Mouse (Mus musculus) thymus, postnatal 25 days (tissue): ENCODE measurements at regions not wholly inside any gene's neighbourhood (a gene's known extent, or its start where the extent isn't known, plus 50 kb on each side); places are given as distances from the start of the nearest gene placed in this dataset.
A peak's percentile ranks its signal among the peaks of the same experiment; 100 is the strongest.
"Not testable (repeated sequence)": the region's sequence is repeated elsewhere in the genome, so short reads cannot be mapped to it uniquely, and the experiment has no call there.

Source experiments
- DNase-seq: peaks from one replicate; pipeline ENCODE4 v3.0.0; 2022

GRCm38 (mm10) chr1:157048996-157049395 is 59.5 kb downstream of the Tex35 start:
- no peak for DNase-seq

DNA sequence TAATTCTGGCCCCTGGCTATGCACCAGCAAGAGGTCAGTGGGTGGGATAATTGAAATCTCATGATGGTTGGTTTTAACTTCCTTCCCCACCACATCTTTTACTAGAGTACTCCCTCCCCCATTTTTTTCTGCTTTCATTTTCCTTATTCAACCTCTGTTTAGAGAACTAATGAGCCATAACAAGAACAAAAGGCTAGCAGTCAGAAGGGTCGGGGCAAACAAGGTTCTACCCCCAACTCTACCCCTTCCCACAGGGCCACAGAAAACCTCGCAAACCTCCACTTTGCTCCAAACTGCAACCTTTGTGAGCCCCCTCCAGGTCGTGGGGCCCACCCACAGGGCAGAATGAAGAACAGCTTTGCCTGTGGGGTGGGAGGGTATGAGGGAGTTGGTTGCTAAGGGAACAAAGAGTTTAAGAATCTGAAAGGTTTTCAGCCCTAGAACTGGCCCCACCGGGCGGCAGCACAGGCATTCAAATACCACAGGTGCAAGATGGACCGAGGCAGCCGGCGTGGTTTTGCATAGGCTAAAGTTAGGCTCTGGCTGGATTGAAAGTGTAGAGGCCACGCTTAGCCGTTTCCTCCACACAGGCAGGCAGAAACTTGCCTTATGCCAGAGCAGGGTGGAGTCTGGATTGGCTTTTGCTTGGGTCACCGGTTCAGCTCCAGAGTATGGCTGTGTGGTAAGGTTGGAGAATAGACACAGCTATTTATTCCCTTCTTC is 60.1 kb downstream of the Tex35 start:
- peak; percentile 17 for DNase-seq

DNA sequence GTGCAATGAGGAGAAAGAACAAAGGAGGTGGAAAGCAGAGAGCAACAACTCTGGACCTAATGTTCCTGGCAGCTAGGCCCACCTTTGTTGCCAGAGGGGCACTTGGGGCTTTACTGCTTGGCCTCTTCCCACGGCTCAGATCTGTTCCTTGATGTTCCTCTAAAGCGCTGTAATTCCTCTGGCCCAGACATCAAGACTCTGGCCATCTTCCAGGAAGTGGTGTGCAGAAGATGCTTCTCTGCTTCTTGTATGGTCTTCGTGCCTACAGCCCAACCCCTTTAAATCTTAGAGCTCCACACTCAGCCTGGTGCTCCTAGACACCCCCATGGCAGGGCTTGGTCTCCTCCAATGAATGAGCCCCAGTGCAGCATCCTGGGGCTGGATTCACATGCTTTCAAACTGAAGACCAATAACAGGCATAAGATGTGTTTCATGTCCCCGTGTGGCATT is 60.7 kb downstream of the Tex35 start:
- DNase-seq = no peak

DNA sequence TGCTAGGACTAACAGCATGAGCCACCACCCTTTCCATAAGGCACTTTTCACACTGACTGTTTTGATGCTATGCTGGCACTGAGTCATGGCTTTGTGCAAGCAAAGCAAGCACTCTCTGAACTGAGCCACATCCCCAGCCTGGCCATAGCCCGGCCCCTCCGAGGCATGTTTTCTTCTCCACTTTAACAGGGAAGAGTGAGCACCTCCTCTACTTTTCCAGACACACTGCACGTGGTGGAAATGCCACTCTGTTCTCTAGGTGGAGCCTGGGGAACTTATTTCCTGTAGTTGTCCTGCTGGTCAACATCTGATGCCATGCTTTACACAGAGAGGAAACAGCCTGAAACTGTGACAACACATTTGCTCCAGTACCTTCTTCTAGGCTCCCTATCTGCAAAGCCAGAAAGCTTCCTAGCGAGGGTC is 61.7 kb downstream of the Tex35 start:
- DNase-seq = no peak

GRCm38 (mm10) chr1:157039836-157040196 is 68.7 kb downstream of the Tex35 start:
- no peak for DNase-seq

DNA sequence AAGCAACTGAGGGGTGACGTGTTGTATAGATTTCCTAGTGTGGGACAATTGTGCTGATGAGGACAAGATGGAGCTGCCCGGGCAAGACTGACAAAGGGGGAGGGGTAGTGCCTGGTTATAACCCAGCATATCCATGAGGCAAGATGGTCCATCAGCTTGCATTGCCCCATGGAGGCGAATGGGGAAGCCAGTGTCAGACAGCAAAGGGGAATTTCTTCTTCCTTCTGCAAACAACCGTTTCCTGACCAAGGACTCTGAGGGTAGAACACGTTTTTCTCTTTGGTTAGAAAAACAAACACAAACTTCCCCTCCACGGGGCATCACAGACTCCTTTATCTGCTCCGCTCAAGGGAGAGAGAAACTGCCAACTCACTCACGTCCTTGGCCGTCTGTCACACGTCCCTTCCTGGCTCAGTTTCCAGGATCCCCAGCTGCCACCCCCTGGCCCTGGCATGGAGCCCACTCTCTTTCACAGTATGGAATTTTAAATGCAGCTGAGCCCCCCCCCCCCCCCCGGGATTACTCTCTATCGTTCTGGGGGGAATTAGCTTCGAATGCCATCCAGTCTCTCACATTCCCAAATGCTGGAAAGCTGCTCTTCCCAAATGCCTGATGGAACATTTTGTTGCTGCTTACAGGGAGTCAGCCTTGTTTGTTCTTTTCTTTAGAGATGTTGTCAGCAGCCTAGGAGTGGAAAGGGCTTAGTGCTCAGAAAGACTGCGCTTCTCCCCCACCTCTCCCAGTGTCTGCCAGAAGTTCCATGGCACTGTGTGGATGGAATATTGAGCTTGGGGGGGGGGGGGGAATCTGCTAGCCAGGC is 69.3 kb downstream of the Tex35 start:
- peak; percentile 49 for DNase-seq

DNA sequence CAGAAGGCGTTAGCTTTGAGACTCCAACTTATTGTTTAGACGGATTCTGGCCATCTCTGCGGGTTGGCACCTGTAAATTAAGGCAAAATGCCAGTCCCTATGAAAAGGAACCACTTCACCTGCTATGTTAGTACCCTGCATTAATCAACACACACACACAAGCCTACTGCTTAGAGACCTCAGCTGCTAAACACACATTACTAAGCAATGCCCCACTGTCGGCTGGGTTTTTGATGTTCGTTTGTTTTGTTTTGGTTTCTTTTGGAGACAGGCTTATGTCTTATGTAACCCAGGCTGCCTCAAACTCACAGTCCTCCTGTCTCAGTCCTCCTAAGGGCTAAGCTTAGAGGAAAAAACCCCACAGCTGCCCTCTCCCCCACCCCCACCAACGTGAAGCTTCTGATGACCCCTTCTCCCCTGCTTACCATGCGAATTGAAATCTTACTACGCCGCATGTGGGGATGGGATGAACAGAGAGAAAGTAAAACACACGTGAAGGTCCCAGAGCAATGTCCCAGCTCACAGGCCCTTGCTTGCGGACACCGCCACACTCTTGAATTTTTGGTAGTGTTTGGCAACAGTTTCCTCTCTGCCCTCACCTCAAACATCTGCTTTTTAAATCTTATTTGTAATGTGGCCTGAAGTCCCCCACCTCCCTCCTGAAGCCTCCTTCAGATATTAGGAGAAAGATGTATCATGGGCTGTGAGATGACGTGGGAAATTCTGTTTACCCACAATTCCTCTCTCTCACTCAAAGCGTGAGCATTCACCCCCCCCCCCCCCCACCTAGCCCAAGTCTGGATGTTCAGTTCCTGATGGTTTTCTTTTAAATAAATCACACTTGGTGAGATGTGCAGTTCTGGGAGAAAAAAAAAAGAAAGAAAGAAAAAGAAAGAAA is 70.1 kb downstream of the Tex35 start:
- peak; percentile 28 for DNase-seq

- no peak for DNase-seq
Observed at GRCm38 (mm10) chr1:157037246-157037991, 71.1 kb downstream of the Tex35 start.

GRCm38 (mm10) chr1:157036779-157037178 is 71.7 kb downstream of the Tex35 start:
- DNase-seq = no peak

GRCm38 (mm10) chr1:157035221-157035620 is 73.3 kb downstream of the Tex35 start:
- DNase-seq = not testable (repeated sequence)

- no peak for DNase-seq
Observed at GRCm38 (mm10) chr1:157028682-157029081, 79.8 kb downstream of the Tex35 start.

DNA sequence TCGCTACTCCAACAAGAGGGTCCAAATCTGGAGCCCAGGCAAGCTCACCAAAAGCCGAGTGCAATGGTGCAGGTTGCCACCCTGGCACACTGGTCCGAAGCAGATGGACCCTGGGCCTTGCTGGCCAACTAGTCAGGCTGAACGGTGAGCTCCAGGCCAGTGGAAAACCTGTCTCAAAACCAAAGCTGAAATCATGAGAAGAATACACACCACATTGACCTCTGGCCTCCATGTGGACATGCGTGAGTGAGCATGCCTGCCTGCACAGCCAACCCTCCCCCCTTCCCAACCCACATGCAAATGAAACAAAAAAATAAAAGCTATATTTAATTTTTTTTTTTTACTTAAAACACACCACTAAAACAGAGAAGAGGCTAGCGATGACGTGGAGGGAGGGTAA is 80.8 kb downstream of the Tex35 start:
- no peak for DNase-seq

GRCm38 (mm10) chr1:157023462-157023861 is 84.0 kb upstream of the Ralgps2 start:
- no peak for DNase-seq

DNA sequence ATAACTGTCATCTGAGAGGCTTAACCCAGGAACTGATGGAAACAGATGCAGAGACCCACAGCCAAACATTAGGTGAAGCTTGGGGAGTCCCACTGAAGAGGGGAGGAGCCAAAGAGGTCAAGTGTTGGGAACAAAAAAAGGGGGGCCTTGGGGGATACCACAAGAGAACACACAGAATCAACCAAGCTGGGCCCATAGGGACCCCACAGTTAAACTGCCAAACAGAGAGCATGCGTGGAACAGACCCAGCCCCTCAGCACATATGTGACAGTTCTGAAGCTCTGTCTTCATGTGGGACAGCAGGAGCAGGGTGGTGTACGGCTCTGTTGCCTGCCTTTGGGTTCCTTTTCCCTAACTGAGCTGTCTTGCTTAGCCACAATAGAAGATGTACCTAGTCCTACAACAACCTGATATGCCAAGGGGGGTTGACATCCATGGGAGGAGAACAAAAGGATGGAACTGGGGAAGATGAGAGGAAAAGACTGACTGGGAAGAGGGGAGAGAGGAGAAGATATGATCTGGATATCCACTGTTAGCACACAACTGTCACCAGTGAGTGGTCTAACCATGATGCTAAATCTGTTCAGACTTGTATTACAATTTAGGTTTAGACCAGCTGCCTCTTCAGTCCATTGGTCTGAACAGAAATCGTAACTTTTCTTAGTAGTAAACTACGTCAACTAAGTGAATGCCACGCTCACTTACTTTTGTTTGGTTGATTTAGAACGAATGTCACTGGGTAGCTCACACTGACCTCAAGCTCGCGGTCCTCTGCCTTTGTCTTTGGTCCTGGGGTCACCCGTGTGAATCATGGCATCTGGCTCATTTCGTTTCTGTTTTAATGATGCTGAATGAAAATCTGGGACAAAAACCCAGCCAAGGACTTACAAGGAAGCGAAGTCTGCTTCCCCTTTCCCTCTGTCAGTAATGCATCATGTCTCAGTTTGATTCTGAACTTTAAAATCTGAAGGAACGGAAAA is 83.3 kb upstream of the Ralgps2 start:
- no peak for DNase-seq

GRCm38 (mm10) chr1:157019892-157020291 is 80.5 kb upstream of the Ralgps2 start:
- DNase-seq = peak; percentile 26

DNA sequence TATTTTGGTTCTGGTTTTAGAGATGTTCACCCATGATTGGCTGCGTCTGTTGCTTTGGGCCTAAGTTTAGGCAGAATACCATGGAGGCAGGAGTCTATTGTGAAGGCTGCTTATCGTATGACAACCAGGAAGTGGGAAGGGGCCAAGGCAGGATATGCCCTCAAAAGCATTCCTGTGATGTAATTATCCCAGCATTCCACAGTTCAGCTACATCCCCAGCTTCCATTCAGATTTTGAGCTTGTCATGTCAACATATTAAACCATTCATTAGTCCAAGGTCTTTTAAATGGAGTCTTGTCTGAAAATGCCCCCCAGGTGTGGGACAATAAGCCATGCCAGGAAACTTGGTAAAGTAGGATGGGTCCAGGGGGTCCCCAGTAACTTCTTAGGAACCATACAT is 79.3 kb upstream of the Ralgps2 start:
- DNase-seq = no peak

DNA sequence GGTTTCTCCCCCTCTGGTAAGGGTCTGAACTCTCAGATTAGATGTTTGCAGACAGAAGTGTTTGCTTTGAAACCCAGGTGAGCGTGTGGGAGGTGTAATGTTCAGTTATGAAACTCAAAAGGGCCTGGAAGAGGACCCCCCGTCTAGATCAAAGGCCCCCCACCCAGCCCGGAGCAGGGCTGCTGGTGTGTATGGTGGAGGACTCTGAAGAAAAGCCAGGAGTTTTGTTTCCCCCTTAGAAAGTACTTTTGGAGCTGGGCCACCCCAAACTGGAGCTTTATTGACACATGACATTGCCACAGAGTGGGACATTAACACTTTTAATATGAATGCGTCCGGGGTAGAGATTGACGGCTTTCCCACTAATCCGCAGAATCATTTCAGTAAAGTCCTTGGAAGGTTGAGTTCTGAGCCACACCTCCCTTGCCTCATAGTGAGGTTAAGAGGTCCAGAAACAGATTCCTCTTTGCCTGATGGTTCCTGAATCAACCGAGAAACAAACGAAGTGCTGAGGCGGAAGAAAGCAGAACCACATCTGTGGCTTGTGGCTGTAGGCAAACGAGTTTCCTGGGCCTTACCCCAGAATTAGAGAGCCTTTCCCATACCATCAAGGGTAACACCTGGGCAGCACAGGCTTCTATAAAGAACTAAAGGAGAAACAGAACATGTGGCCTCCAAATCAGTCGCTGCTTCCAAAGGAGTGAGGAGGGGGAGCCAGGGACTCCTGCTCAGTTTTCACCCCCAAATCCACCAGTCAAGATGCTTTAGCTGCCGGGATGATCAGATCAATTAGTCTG is 78.0 kb upstream of the Ralgps2 start:
- peak; percentile 52 for DNase-seq

GRCm38 (mm10) chr1:157016625-157017024 is 77.2 kb upstream of the Ralgps2 start:
- no peak for DNase-seq

DNA sequence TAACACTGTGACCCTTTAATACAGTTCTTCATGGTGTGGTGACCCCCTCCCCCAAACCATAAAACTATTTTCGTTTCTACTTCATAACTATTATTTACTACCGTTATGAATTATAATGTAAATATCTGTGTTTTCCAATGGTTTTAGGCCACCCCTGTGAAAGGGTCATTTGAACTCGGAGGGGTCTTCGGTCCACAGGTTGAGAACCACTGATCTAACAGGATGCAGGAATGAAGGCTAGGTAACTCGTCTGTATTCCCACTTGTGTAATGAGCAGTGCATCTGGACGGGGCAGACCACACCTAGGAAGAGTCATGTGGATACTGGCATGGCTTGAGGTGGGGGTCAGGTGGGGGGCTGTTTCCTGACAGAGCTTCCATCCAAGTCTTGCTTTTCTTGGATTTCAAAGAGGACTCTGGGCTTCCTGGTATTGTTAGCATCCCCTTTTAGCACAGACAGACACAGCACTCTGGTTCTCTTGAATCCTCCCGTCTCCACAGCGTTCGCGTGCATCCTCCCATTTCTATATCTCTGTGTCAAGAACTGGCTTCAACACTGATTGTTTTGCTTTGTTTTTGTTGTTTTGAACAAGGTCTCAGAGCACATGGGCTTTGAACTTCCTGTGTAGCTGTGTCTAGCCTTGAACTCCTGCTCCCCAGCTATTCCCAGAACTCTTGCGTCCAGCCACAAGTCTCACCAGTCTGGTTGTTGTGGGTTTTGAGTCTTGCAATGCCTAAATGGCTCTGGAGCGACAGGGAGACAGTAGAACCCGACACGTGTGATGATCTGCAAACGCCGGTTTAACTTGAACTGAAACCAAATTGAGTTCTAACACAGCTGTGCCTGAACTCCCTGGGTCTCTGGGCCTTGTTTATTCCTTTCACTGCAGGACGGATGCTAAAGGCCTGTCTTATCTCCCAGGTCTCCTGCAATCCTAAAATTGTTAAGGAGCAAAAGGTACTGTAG is 75.4 kb upstream of the Ralgps2 start:
- no peak for DNase-seq
